Mouse (Mus musculus): ENCODE measurements around the gene Trim27. TPM values are rescaled to one million over a fixed set of nuclear protein-coding genes. Genes with fewer than 3 reads are reported as not detected.

The Trim27 gene
- polyA plus RNA-seq (2015; fragmentation: Nextera tagmentation; extraction: Ambion mirVana): 65.5 and 66.4 TPM in 2 replicates

DNA sequence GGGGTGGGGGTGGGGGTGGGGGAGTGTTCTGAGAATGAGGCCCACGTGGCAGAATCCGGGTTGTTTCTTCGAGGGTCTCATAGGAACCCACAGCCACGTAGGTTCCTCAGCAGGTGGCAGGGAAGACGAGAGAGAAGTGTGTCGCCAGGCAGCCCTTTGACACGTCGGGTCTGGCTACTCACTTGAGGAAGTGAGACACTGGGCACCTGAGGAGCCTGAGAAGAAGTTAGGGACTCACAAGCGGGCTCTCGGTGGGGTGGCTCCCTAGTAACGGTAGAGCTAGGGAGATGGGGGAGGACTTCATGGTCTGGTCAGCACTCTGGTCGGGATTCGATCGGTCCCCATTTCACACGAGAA lies at the start of gene Trim27:
Trim27 (plus strand) TSS at position 79 of the 357 bp plus-strand sequence.

GRCm38 (mm10) chr13:21145767-21146166 lies 33.5 kb upstream of the Trim27 start, which contains the start of gene Olfr1368:
Gene Olfr1368 (minus strand): TSS chr13:21145867.

Other genes starting within 250 kb of the Trim27 start
- not detected in 2 replicates for gene Olfr1370, start 104.5 kb upstream of the Trim27 start, polyA plus RNA-seq (2015; fragmentation: Nextera tagmentation; extraction: Ambion mirVana)
- gene Olfr1369-ps1, start 68.0 kb upstream of the Trim27 start, polyA plus RNA-seq (2015; fragmentation: Nextera tagmentation; extraction: Ambion mirVana): not detected in 2 replicates
- gene Olfr263, start 49.8 kb upstream of the Trim27 start, polyA plus RNA-seq (2015; fragmentation: Nextera tagmentation; extraction: Ambion mirVana): not detected in 2 replicates
- not detected in 2 replicates for gene Olfr1368, start 33.6 kb upstream of the Trim27 start, polyA plus RNA-seq (2015; fragmentation: Nextera tagmentation; extraction: Ambion mirVana)
- gene Gpx5, start 113.3 kb downstream of the Trim27 start, polyA plus RNA-seq (2015; fragmentation: Nextera tagmentation; extraction: Ambion mirVana): not detected in 2 replicates
- not detected in 2 replicates for gene Gpx6, start 132.7 kb downstream of the Trim27 start, polyA plus RNA-seq (2015; fragmentation: Nextera tagmentation; extraction: Ambion mirVana)
- gene Olfr1367, start 167.5 kb downstream of the Trim27 start, polyA plus RNA-seq (2015; fragmentation: Nextera tagmentation; extraction: Ambion mirVana): not detected in 2 replicates
- gene Zscan12, start 183.4 kb downstream of the Trim27 start, polyA plus RNA-seq (2015; fragmentation: Nextera tagmentation; extraction: Ambion mirVana): 4.6 and 4.9 TPM in 2 replicates
- 33.7 and 34.0 TPM in 2 replicates for gene Zkscan3, start 223.3 kb downstream of the Trim27 start, polyA plus RNA-seq (2015; fragmentation: Nextera tagmentation; extraction: Ambion mirVana)

Measured in urinary bladder, postnatal 0 days (tissue).